Mouse (Mus musculus) kidney, adult 9 months (tissue): Measurements from ENCODE around the gene Mcl1.
A peak's percentile ranks its signal among the peaks of the same experiment; 100 is the strongest.
"Not testable (repeated sequence)": the region's sequence is repeated elsewhere in the genome, so short reads cannot be mapped to it uniquely, and the experiment has no call there.

ENCODE experiments used
- DNase-seq: peaks from one replicate; pipeline ENCODE4 v3.0.0; 2022

Mcl1 gene

DNA sequence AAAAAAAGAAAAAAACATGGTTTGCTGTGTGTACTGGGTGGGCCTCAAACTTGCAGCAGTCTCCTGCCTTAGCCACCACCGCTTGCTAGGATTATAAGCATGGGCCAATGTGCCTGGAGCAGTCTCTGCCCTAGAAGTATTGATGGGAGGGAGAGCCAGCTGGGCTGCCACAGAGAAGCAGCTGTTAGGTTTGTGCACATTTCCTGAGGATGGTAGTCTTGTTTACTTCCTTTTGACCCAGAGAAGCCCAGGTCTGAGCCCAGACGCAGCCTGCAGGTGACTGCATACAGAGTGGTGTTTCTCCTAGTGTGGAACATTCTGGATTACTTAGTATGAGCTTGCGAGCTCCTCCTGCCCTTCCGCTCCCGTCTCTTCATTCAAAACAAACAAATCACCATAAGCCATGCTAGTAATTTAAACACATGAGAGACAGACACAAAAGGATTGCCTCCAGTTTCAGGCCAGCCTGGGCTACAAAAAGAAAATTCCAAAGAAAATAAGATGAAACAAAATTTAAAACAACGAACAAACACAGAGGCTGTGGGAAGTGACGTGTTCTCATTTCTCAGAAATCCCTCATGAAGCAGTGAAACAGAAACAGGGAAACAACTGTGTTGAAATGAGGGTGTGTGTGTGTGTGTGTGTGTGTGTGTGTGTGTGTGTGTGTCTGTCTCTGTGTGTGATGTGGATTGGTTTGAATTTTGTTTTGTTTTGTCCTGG lies 10.2 kb downstream of the Mcl1 start:
- no peak for DNase-seq

- DNase-seq = no peak
Measured at GRCm38 (mm10) chr3:95669309-95669665, 10.7 kb downstream of the Mcl1 start.

- DNase-seq = not testable (repeated sequence)
Measured at GRCm38 (mm10) chr3:95670419-95670818, 11.8 kb downstream of the Mcl1 start.

GRCm38 (mm10) chr3:95671201-95671600 lies 12.6 kb downstream of the Mcl1 start:
- no peak for DNase-seq

DNA sequence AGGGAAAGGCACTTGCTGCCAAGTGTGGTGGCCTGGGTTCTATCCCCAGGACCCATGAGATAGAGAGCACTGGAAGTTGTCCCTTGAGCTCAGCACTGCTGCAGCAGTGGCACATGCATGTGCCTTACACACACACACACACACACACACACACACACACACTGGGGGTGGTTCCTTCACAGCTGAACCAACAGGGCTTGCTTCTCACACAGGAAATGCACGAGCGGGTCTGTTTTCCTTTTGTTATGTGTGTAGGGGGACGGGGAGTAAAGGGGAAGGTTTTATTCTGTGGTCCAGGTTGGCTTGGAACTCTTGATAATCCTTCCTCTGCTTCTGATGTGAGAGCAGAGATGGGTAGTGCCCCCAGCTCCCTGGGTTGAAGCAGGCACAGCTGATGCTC lies 13.9 kb downstream of the Mcl1 start:
- no peak for DNase-seq

DNA sequence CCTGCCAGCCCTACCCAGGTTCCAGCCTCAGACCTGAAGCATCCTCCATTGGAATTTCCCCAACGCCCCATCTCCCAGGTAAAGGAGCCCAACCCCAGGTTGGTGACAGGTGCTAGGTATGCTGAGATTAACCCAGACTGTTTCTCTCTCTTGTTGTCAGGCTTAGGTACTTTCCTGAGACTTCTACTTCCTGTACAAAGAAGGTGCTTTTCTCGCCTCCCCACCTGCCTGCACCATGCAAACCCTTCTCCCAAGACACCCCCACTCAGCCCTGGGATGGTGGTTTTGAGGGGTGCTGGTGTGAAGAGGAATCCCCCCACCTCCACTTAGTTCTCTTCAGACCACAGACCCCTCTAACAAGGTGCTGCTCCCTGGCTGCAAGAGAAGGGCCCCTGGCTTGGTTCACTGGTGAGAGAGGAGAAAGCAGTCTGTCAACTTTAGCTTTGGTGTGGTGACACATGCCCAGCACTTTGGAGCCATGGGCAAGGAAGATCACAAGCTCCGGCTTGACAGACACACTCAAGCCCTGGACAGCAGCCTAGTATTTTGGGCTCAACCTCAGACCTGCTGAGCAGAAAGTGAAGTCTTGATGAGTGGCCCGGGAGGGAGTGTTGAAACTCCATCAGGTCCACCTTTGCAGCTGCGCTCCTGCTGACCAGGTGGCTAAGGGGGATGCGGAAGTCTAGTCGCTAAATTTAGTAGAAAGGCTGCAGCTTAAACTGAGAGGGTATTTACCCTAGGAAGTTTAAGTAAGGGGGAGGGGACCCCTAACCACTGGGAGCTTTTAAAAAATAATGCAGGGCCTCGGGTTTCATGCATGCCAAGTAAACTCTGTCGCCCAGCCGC lies 14.5 kb downstream of the Mcl1 start:
- DNase-seq = no peak

DNA sequence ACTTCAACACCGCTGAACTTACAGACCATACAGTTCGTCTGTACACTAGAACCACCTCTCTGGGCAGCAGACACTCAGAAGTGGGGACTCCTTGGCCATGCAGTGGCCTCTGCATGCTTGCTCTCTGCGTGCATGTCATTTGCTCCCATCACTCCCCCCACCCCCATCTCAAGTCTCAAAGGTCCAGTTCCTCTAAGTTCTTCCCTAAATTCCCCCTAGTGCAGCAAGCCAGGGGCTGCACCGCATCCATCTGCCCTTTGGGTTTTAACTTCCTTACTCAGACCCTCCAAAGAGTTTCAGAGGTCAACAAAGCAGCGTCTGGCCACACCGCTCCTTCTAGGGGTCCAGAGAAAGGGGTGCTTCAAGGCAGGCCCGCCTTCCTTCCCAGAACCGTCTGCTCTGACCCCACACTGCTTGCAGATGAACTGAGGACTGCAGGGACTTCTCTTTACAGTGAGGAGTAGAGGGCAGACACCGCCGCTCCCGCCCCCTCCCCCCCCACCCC lies 15.2 kb downstream of the Mcl1 start:
- DNase-seq = no peak

DNA sequence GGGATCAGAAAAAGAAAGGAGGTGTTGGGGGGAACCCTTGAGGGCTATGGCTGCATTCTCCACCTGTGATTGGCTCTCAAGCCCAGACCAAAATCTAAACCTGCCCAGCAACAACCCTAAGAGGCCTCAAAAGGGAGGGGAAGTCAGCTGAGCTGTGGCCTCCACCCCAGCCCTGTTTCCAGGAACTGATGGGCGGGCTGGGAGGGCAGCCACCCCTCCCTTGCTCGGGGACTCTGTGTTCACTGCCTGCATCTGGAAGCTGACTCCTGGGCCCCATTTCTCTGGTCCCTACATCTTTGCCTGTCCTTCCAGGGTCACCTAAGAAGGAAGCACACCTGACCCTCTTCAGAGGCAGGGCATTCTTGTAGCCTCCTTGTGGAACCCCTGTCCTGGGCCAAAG lies 15.6 kb downstream of the Mcl1 start:
- DNase-seq = peak; percentile 82

DNA sequence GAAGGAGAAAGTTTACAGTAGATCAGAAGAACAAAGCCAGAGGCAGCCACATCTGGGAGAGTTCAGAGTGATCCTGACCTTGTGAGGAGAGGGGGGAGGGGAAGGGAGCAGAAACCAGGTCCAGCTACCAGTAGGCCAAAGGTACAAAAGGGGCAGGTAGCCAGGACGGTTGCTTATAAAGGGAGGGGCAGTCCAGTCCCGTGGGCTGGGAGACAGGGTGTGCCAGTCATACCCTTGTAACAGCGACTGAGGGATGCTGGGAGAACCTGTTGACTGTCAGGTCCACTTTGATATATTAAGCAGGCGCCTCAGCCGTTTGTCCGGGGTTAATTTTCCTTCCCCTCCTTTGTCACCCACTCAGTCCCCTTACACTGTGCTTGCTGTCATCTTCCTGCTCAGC lies 16.2 kb downstream of the Mcl1 start:
- DNase-seq = peak; percentile 78

GRCm38 (mm10) chr3:95675301-95676092 lies 16.9 kb downstream of the Mcl1 start:
- peak; percentile 88 for DNase-seq

GRCm38 (mm10) chr3:95676745-95677419 lies 18.3 kb downstream of the Mcl1 start:
- DNase-seq = peak; percentile 90

GRCm38 (mm10) chr3:95677420-95678090 lies 19.0 kb downstream of the Mcl1 start:
- no peak for DNase-seq

DNA sequence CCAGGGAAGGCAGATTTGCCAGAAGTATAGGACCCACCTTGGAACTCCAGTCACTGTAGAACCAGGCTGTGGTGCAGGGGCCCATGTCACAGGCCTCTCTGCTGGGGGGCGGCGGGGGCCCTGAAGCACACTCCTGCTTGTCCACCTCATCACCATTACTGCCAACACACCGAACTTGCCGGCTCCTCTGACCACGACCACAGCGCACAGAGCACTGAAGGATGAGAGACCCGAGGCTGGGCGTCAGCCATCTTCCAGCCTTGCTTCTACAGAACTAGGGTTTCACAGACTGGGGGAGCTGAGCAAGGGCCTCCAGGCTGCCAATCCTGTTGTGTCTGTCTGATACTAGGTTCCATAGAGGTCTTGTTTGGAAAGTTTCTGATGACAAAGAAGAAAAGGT lies 21.0 kb downstream of the Mcl1 start:
- no peak for DNase-seq

DNA sequence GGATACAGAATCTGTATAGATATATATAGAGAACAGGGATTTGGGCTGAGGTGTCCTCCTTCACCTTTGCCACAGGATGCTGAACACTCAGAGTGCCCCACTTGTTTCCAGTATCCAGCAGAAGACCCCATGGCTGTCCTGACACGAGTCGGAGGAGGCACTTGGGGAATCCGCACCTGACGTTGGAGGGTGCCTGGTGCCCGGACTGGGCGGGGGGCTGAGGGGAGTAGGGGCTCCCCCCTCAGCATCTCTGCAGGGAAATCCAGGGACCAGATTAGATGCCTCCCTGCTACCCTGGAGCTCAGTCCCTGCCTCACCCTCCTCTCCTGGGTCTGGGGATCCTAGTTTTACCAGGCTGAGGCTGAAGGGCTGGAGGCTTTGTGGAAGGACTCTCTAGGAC lies 22.1 kb downstream of the Mcl1 start:
- DNase-seq = no peak

DNA sequence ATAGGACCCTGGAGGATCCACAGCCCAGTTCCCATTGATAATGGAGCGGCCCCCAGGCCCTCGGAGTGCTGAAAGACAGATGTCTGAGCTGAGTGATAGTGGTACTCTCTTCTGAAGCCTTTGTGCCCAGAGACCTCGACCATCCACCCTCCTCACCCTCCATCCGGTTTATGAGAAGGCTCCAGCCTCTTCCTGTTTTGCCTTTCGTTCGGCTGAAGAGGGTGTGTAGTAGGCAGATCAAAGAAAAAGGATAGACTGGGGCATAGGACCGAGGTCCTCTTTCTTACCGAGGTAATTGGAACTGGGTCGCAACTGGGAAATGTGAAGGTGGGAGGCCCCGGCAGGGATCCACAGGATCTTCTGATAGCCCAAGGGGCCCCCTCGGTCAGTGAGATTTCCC lies 22.8 kb downstream of the Mcl1 start:
- DNase-seq = no peak

GRCm38 (mm10) chr3:95682878-95683277 lies 24.3 kb downstream of the Mcl1 start:
- DNase-seq = no peak

GRCm38 (mm10) chr3:95684846-95685245 lies 26.3 kb downstream of the Mcl1 start:
- DNase-seq = no peak

- DNase-seq = no peak
Measured at GRCm38 (mm10) chr3:95685301-95685700, 26.7 kb downstream of the Mcl1 start.

- no peak for DNase-seq
Measured at GRCm38 (mm10) chr3:95685701-95686100, 27.1 kb downstream of the Mcl1 start.

DNA sequence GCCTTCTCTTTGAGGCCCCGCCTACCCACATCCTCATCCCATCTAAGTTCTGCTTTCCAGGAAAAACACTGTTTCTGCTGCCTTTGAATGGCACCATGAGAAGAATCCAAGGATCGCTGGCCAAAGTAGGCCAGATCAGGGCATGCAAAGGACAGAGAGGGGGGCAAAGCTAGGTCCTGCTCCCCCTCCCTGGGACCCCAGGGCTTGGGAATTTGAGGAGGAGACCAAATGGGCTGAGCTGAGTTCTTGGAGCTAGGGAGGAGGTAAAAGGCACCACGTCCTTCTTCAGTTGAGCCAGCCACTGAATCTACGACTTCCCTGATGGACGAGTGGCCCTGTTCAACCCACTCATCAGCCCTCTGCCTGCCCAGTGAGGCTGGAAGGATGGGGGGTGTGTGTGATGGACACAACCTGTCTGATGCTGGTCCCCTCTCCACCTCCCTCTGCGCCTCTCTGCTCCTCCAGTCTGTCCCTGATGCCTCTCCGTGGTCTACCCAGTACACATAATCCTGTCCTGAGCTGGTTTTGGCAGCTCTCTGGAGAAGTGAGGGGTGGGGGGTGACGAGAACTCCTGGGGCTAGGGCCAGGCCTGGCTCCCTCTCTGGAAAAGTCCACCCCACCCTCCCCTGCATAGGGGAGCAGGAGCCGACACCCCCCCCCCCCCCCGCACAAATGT lies 28.0 kb downstream of the Mcl1 start:
- DNase-seq = no peak

- DNase-seq = no peak
Measured at GRCm38 (mm10) chr3:95687168-95687523, 28.6 kb downstream of the Mcl1 start.
